Mouse (Mus musculus): Measurements from ENCODE around the gene Ccdc103.

DNA sequence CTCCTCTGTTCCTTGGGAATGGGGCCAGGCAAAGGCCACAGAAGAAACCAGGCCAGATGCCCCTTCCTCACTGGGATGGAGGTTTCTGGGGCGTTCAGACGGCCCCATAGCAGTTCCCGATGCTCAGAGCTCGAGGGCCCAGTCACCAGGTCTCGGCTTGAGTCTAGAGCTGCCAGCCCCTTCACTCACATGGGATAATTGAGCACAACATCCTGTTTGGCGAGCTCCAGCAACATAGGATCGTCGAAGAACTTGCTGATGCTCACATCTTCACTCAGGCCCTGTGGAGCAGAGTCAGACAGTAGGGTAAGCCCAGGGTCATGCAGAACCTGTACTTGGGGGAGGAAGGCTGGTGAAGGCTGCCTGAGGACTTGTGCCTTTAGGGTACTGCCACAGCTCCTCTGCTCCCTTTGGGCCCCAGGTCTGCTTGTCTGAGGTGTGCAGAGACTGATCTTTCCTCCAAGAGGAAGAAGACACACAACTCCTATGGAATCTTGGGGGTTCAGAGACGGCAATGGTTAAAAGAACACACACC is 42.3 kb upstream of the Ccdc103 start:
- no peak for TF ChIP-seq CTCF (IDR thresholded peaks at IDR 0.05; ENCODE audit: borderline replicate concordance, insufficient read depth, low read length)
- TF ChIP-seq POLR2A (IDR thresholded peaks at IDR 0.05; ENCODE audit: low read depth, low read length) = no peak
